ENCODE assay signal across 27 mouse cellular contexts in genomic region chr4:151285905-151286445, GRCm38 (mm10).
DNase-seq lines count a peak whose midpoint lies in the region; ATAC-seq and TF ChIP-seq lines count a peak whose summit lies in the region.
"Had no signal": no experiment of that assay in that cellular context is flagged by ENCODE, and none has a peak within 500 bp of the region (broad histone marks: within the 10 kb centered on the region; RNA-seq: fewer than 3 reads in every experiment).

No protein-coding gene starts in this region.

- H3K36me3 ChIP-seq in forebrain, embryonic 14.5 days (ENCODE audit: control insufficient read depth, insufficient read depth, low read length), result no peaks in the 10 kb centered on the region
- H3K36me3 ChIP-seq in forebrain, embryonic 12.5 days (replicated peaks), result no peaks in the 10 kb centered on the region
- H3K36me3 ChIP-seq in midbrain, embryonic 13.5 days, result no peaks in the 10 kb centered on the region
- no peaks in the 10 kb centered on the region for H3K36me3 ChIP-seq in midbrain, postnatal 0 days (ENCODE audit: insufficient read depth, low read length)
- no peaks in the 10 kb centered on the region for H3K36me3 ChIP-seq in hindbrain, postnatal 0 days (ENCODE audit: insufficient read depth, low read length)
- H3K36me3 ChIP-seq in limb, embryonic 10.5 days, result no peaks in the 10 kb centered on the region
- H3K36me3 ChIP-seq: embryonic facial prominence, embryonic 15.5 days; G1E; heart, embryonic 12.5 days; kidney, embryonic 15.5 days; liver, embryonic 15.5 days; midbrain, embryonic 12.5 days had no signal

- ATAC-seq in forebrain, embryonic 14.5 days, result no peak
- ATAC-seq in forebrain, embryonic 12.5 days (ENCODE audit: low FRiP score), result no peak
- ATAC-seq in midbrain, embryonic 13.5 days, result no peak
- ATAC-seq in midbrain, postnatal 0 days (ENCODE audit: low FRiP score), result no peak
- ATAC-seq in hindbrain, postnatal 0 days, result peak; percentile 10; the same call in 1 of the 2 replicates
- ATAC-seq: activated CD4-positive, CD25-positive, alpha-beta regulatory T cell, adult 4 months had no signal

- no peak for TF ChIP-seq POLR2A in brain, embryonic 14.5 days (IDR thresholded peaks at IDR 0.05; ENCODE audit: borderline replicate concordance, extremely low read depth, insufficient read depth, insufficient read length, poor library complexity, severe bottlenecking)

- H3K4me3 ChIP-seq in forebrain, embryonic 14.5 days (ENCODE audit: low read depth, low read length), result no peak overlapping the region
- no peak overlapping the region for H3K4me3 ChIP-seq in forebrain, embryonic 12.5 days (replicated peaks)
- H3K4me3 ChIP-seq in midbrain, embryonic 13.5 days (replicated peaks), result no peak overlapping the region
- no peak overlapping the region for H3K4me3 ChIP-seq in midbrain, postnatal 0 days (ENCODE audit: low read depth, low read length)
- no peak overlapping the region for H3K4me3 ChIP-seq in hindbrain, postnatal 0 days (ENCODE audit: low read length)
- no peak overlapping the region for H3K4me3 ChIP-seq in limb, embryonic 10.5 days
- H3K4me3 ChIP-seq: embryonic facial prominence, embryonic 15.5 days; heart, embryonic 12.5 days; kidney, embryonic 15.5 days; left cerebral cortex, adult 2 months; liver, embryonic 15.5 days; midbrain, embryonic 12.5 days; myocyte had no signal

- no peak overlapping the region for H3K27ac ChIP-seq in forebrain, embryonic 14.5 days (ENCODE audit: low read depth, low read length)
- no peak overlapping the region for H3K27ac ChIP-seq in forebrain, embryonic 12.5 days
- H3K27ac ChIP-seq in midbrain, embryonic 13.5 days, result peak overlapping the region; percentile 35; the same call in 1 of the 2 replicates
- no peak overlapping the region; the same call in 1 of the 2 replicates for H3K27ac ChIP-seq in midbrain, postnatal 0 days (ENCODE audit: low read depth, low read length)
- H3K27ac ChIP-seq in hindbrain, postnatal 0 days, result peak overlapping the region; percentile 22; the same call in 1 of the 2 replicates
- no peak overlapping the region for H3K27ac ChIP-seq in limb, embryonic 10.5 days
- H3K27ac ChIP-seq: embryonic facial prominence, embryonic 15.5 days; kidney, embryonic 15.5 days; left cerebral cortex, adult 2 months; liver, embryonic 15.5 days; midbrain, embryonic 12.5 days had no signal

- 0 out of 2 replicates have a peak, but pooled peaks cover 7% of the 10 kb centered on the region for H3K27me3 ChIP-seq in forebrain, embryonic 14.5 days (replicated peaks; ENCODE audit: control insufficient read depth, insufficient read depth, low read length)
- peaks cover 48% of the 10 kb centered on the region for H3K27me3 ChIP-seq in forebrain, embryonic 12.5 days
- peaks cover 37% of the 10 kb centered on the region for H3K27me3 ChIP-seq in midbrain, embryonic 13.5 days
- peaks cover 3% of the 10 kb centered on the region; the same call in 1 of the 2 replicates for H3K27me3 ChIP-seq in midbrain, postnatal 0 days (ENCODE audit: insufficient read depth, low read length)
- no peaks in the 10 kb centered on the region for H3K27me3 ChIP-seq in hindbrain, postnatal 0 days (ENCODE audit: insufficient read depth, low read length)
- H3K27me3 ChIP-seq in limb, embryonic 10.5 days (ENCODE audit: low read depth, poor library complexity, severe bottlenecking), result no peaks in the 10 kb centered on the region
- H3K27me3 ChIP-seq: CH12.LX; embryonic facial prominence, embryonic 15.5 days; heart, embryonic 12.5 days; kidney, embryonic 15.5 days; liver, embryonic 15.5 days had no signal

- H3K9ac ChIP-seq in forebrain, embryonic 14.5 days (ENCODE audit: low read length), result no peak overlapping the region
- H3K9ac ChIP-seq in forebrain, embryonic 12.5 days, result no peak overlapping the region
- H3K9ac ChIP-seq in midbrain, embryonic 13.5 days (replicated peaks), result no peak overlapping the region
- H3K9ac ChIP-seq in midbrain, postnatal 0 days (replicated peaks; ENCODE audit: low read length, poor library complexity, severe bottlenecking), result no peak overlapping the region
- H3K9ac ChIP-seq in hindbrain, postnatal 0 days (replicated peaks; ENCODE audit: low read length), result no peak overlapping the region
- H3K9ac ChIP-seq: embryonic facial prominence, embryonic 15.5 days; heart, embryonic 12.5 days; kidney, embryonic 15.5 days; liver, embryonic 15.5 days; midbrain, embryonic 12.5 days had no signal

- H3K9me3 ChIP-seq in forebrain, embryonic 14.5 days (replicated peaks; ENCODE audit: control insufficient read depth, low read length), result no peaks in the 10 kb centered on the region
- H3K9me3 ChIP-seq in forebrain, embryonic 12.5 days, result no peaks in the 10 kb centered on the region
- no peaks in the 10 kb centered on the region for H3K9me3 ChIP-seq in midbrain, embryonic 13.5 days
- H3K9me3 ChIP-seq in midbrain, postnatal 0 days (ENCODE audit: low read length), result no peaks in the 10 kb centered on the region
- H3K9me3 ChIP-seq in hindbrain, postnatal 0 days (ENCODE audit: low read length), result no peaks in the 10 kb centered on the region
- no peaks in the 10 kb centered on the region for H3K9me3 ChIP-seq in limb, embryonic 10.5 days (replicated peaks)
- H3K9me3 ChIP-seq: embryonic facial prominence, embryonic 15.5 days; heart, embryonic 12.5 days; kidney, embryonic 15.5 days; liver, embryonic 15.5 days; midbrain, embryonic 12.5 days had no signal

- 24% methylated on average over 12 of the region's 12 CpGs for WGBS in forebrain, embryonic 14.5 days
- 36% methylated on average over 12 of the region's 12 CpGs for WGBS in forebrain, embryonic 12.5 days
- WGBS in midbrain, embryonic 13.5 days, result 60% methylated on average over 12 of the region's 12 CpGs
- 47% methylated on average over 12 of the region's 12 CpGs for WGBS in midbrain, postnatal 0 days
- WGBS in hindbrain, postnatal 0 days, result 22% methylated on average over 12 of the region's 12 CpGs
- 78% methylated on average over 12 of the region's 12 CpGs for WGBS in limb, embryonic 10.5 days

- no peak for TF ChIP-seq CTCF in midbrain, postnatal 0 days (IDR thresholded peaks at IDR 0.05)
- no peak for TF ChIP-seq CTCF in brain, embryonic 14.5 days (IDR thresholded peaks at IDR 0.05; ENCODE audit: borderline replicate concordance, extremely low read depth, insufficient read depth, insufficient read length)
- no peak for TF ChIP-seq CTCF in hindbrain, postnatal 0 days (IDR thresholded peaks at IDR 0.05; ENCODE audit: low read depth)

- H3K4me1 ChIP-seq in forebrain, embryonic 14.5 days (ENCODE audit: control insufficient read depth, insufficient read depth, low read length), result peaks cover 2% of the 10 kb centered on the region; the same call in 1 of the 2 replicates
- peaks cover 21% of the 10 kb centered on the region for H3K4me1 ChIP-seq in forebrain, embryonic 12.5 days
- H3K4me1 ChIP-seq in midbrain, embryonic 13.5 days (replicated peaks), result peaks cover 25% of the 10 kb centered on the region
- peaks cover 12% of the 10 kb centered on the region; the same call in 1 of the 2 replicates for H3K4me1 ChIP-seq in midbrain, postnatal 0 days (ENCODE audit: insufficient read depth, low read length)
- no peaks in the 10 kb centered on the region for H3K4me1 ChIP-seq in hindbrain, postnatal 0 days (ENCODE audit: insufficient read depth, low read length)
- H3K4me1 ChIP-seq in limb, embryonic 10.5 days, result no peaks in the 10 kb centered on the region
- H3K4me1 ChIP-seq: embryonic facial prominence, embryonic 15.5 days; heart, embryonic 12.5 days; kidney, embryonic 15.5 days; liver, embryonic 15.5 days had no signal

- H3K4me2 ChIP-seq in forebrain, embryonic 14.5 days (ENCODE audit: low read length), result no peak overlapping the region
- H3K4me2 ChIP-seq in forebrain, embryonic 12.5 days, result no peak overlapping the region
- no peak overlapping the region for H3K4me2 ChIP-seq in midbrain, embryonic 13.5 days (replicated peaks)
- no peak overlapping the region for H3K4me2 ChIP-seq in midbrain, postnatal 0 days (ENCODE audit: low read depth, low read length, poor library complexity, severe bottlenecking)
- H3K4me2 ChIP-seq in hindbrain, postnatal 0 days (ENCODE audit: low read depth, low read length), result no peak overlapping the region
- H3K4me2 ChIP-seq: embryonic facial prominence, embryonic 15.5 days; heart, embryonic 12.5 days; kidney, embryonic 15.5 days; liver, embryonic 15.5 days; midbrain, embryonic 12.5 days had no signal

- DNase-seq in forebrain, embryonic 14.5 days (ENCODE audit: low spot score), result peak; percentile 55
- DNase-seq in midbrain, postnatal 0 days (ENCODE audit: low spot score), result no peak
- DNase-seq in brain, embryonic 14.5 days (ENCODE audit: low read depth), result peak; percentile 63
- DNase-seq in hindbrain, postnatal 0 days (ENCODE audit: low spot score), result peak; percentile 43
- DNase-seq in limb, embryonic 10.5 days (ENCODE audit: low spot score), result no peak
- no peak for DNase-seq in lung, postnatal 14 days
- DNase-seq: adrenal gland, postnatal 14 days; B cell, adult 2 months; embryo, embryonic 11 days; gastrocnemius, postnatal 25 days; heart, adult 18-20 months; heart, postnatal 10 days; kidney, adult 11 months; layer of hippocampus, adult 9-11 months; liver had no signal

Comparison
In these comparisons a context has a peak if more than half of its experiments do, and no peak if none do; other contexts are left out.
1. H3K27ac ChIP-seq: peak in midbrain, embryonic 13.5 days (single experiment) and hindbrain, postnatal 0 days (single experiment); none in forebrain, embryonic 14.5 days (single experiment), forebrain, embryonic 12.5 days (single experiment), midbrain, postnatal 0 days (single experiment) and limb, embryonic 10.5 days (single experiment).
2. DNase-seq: peak in forebrain, embryonic 14.5 days (single experiment), brain, embryonic 14.5 days (single experiment) and hindbrain, postnatal 0 days (single experiment); none in midbrain, postnatal 0 days (single experiment), limb, embryonic 10.5 days (single experiment) and lung, postnatal 14 days (single experiment).